Mouse (Mus musculus) ES-Bruce4 (cell line): ENCODE data around the gene Myl10. TPM values are rescaled to one million over a fixed set of nuclear protein-coding genes. Genes with fewer than 3 reads are reported as not detected.

Experiments used
- H3K27ac ChIP-seq: 2 replicates; pipeline ENCODE4 v1.5.1; 2012; ENCODE audit warnings: low read length, inconsistent platforms; ENCODE audit not compliant: insufficient read depth
- H3K27me3 ChIP-seq: 2 replicates; pipeline ENCODE4 v1.6.1; 2012; ENCODE audit warnings: mild to moderate bottlenecking, low read length, inconsistent platforms; ENCODE audit not compliant: control insufficient read depth, poor library complexity, insufficient read depth, severe bottlenecking
- H3K36me3 ChIP-seq: 2 replicates; pipeline ENCODE4 v1.6.1; 2012; ENCODE audit warnings: inconsistent platforms, mild to moderate bottlenecking, low read length, moderate library complexity; ENCODE audit not compliant: control insufficient read depth, poor library complexity, insufficient read depth, severe bottlenecking
- H3K4me1 ChIP-seq: one replicate; pipeline ENCODE4 v1.8.1; 2011; ENCODE audit warnings: low read length; ENCODE audit not compliant: control insufficient read depth, insufficient read depth
- H3K4me3 ChIP-seq: 2 replicates; pipeline ENCODE4 v1.5.1; 2011; ENCODE audit warnings: low read depth, mild to moderate bottlenecking, low read length
- H3K9ac ChIP-seq: 2 replicates; pipeline ENCODE4 v1.6.1; 2012; ENCODE audit warnings: low read depth, mild to moderate bottlenecking, inconsistent platforms; ENCODE audit not compliant: poor library complexity, severe bottlenecking
- H3K9me3 ChIP-seq: replicated peaks from 2 replicates; pipeline ENCODE4 v1.6.1; 2012; ENCODE audit warnings: mild to moderate bottlenecking, low read length, inconsistent platforms; ENCODE audit not compliant: control insufficient read depth, poor library complexity, insufficient read depth, severe bottlenecking
- CTCF ChIP-seq: IDR thresholded peaks from one replicate; pipeline ENCODE4 v1.8.1; 2011; ENCODE audit warnings: low read depth, low read length
- EP300 ChIP-seq: IDR thresholded peaks from 2 replicates; pipeline ENCODE4 v1.6.1; 2011; ENCODE audit warnings: low read depth, low read length; ENCODE audit not compliant: insufficient read depth
- POLR2A ChIP-seq: IDR thresholded peaks from one replicate; pipeline ENCODE4 v1.8.1; 2011; ENCODE audit warnings: low read length; ENCODE audit not compliant: insufficient read depth
- polyA plus RNA-seq: library from polyadenylated mRNA; stranded (reverse); fragments of >200 nt; gene quantifications from 2 replicates; pipeline ENCODE4 v1.2.4, GENCODE M21; 2011; ENCODE audit warnings: low read depth; ENCODE audit not compliant: missing spikeins, insufficient read depth, insufficient read length

Gene Myl10
- polyA plus RNA-seq, 1 experiment = not detected

DNA sequence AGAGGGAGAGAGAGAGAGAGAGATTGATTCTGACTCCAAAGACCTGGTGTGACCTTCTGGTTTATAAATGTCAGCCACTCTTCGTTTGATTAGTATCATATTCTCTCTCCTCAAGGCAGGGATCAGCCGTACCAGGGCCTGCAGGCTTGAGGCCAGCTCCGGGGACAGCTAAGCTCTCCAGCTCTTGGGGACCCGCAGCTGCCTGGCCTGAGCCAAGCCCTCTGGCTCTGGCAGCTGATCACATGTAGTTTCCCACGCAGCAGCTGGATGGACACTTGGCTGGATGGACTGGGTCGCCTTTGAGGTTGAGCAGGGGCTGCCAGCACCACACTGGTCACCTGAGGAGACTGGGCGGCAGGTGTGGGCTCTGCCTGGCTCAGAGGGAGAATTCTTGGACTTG lies 5.4 kb upstream of the Myl10 start:
- H3K9me3 ChIP-seq = no peaks in the 10 kb centered on the region
- no peak for TF ChIP-seq EP300
- TF ChIP-seq CTCF = no peak
- TF ChIP-seq POLR2A = no peak

DNA sequence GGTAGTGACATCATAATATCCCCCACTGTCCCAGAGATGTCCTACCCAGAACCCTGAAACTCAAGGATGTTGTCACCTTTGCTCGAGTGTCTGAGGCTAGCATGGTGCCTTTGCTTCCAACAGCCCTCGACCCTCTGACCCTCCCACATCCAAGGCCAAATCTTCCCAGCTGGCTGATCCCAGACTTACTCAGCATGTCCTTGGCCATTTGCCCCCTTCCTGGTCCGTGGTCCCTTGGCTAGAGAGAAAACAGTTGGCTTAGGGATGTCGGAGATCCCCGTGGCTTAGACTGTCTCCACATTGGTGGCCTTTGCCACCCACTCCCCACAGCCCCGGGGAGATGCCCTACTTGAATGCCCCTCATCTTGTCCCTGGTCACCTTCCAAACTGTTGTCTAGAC lies 4.1 kb upstream of the Myl10 start:
- TF ChIP-seq CTCF (no peak), POLR2A (no peak), EP300 (no peak)

More for the DNA sequence above, 5.4 kb upstream of the Myl10 start:
- Histone ChIP-seq H3K4me3 (no peak overlapping the region), H3K27me3 (no peaks in the 10 kb centered on the region), H3K4me1 (no peaks in the 10 kb centered on the region), H3K36me3 (no peaks in the 10 kb centered on the region), H3K27ac (no peak overlapping the region), H3K9ac (no peak overlapping the region)

DNA sequence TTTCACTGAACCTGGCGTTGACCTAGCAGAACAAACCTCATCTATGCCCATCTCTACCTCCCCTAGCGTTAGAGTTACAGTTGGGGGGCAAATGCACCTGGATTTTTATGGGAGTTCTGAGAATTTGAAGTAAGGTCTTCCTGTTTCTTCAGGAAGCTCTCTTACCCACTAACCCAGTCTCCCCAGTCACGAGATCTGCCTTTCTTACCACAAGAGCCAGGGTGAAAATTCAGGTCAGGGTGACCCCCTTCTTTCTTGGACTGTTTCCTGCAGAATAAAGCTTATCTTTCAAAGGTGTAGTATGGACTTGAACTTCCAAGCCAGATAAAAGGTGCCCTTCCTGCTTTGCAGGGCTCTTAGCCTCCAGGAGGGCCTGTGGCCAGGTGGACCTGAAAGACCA lies 1.8 kb upstream of the Myl10 start:
- no peak for TF ChIP-seq CTCF
- no peak for TF ChIP-seq EP300
- TF ChIP-seq POLR2A = no peak
- H3K4me1 ChIP-seq = no peaks in the 10 kb centered on the region
- H3K27ac ChIP-seq = no peak overlapping the region
- H3K4me3 ChIP-seq = no peak overlapping the region
- no peaks in the 10 kb centered on the region for H3K9me3 ChIP-seq
- no peak overlapping the region for H3K9ac ChIP-seq
- no peaks in the 10 kb centered on the region for H3K27me3 ChIP-seq
- no peaks in the 10 kb centered on the region for H3K36me3 ChIP-seq

More for the DNA sequence above, 4.1 kb upstream of the Myl10 start:
- Histone ChIP-seq H3K4me3 (no peak overlapping the region), H3K36me3 (no peaks in the 10 kb centered on the region), H3K27me3 (no peaks in the 10 kb centered on the region), H3K9me3 (no peaks in the 10 kb centered on the region), H3K4me1 (no peaks in the 10 kb centered on the region), H3K27ac (no peak overlapping the region), H3K9ac (no peak overlapping the region)

GRCm38 (mm10) chr5:136693418-136693817 lies 472 bp downstream of the Myl10 start:
- Histone ChIP-seq H3K27ac (no peak overlapping the region), H3K9ac (no peak overlapping the region), H3K4me1 (no peaks in the 10 kb centered on the region), H3K4me3 (no peak overlapping the region), H3K36me3 (no peaks in the 10 kb centered on the region), H3K9me3 (no peaks in the 10 kb centered on the region), H3K27me3 (no peaks in the 10 kb centered on the region)
- TF ChIP-seq EP300 (no peak), CTCF (no peak), POLR2A (no peak)

DNA sequence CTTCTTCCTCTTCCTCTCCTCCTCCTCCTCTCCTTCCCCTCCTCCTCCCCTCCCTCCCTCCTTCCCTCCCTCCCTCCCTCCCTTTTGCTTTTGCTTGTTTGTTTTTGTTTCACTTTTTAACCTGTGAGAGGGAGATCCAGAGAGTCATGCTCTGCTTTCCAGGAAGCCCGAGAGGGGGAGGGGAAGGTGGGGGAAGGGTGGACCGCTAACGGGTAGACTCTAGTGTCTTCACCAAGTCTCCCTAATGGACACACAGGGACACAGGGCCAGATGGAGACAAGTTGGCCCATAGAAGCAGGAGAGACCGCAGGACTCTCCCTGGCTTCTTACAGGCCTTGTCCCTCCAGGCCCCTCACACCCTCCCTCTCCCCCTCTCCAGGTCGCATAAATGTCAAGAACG lies 2.0 kb downstream of the Myl10 start:
- no peaks in the 10 kb centered on the region for H3K4me1 ChIP-seq
- no peak overlapping the region for H3K4me3 ChIP-seq
- no peak overlapping the region for H3K27ac ChIP-seq
- H3K27me3 ChIP-seq = no peaks in the 10 kb centered on the region
- no peaks in the 10 kb centered on the region for H3K36me3 ChIP-seq
- no peak for TF ChIP-seq CTCF
- TF ChIP-seq POLR2A = no peak
- no peak for TF ChIP-seq EP300
- no peak overlapping the region for H3K9ac ChIP-seq
- H3K9me3 ChIP-seq = no peaks in the 10 kb centered on the region

GRCm38 (mm10) chr5:136696516-136696915 lies 3.6 kb downstream of the Myl10 start:
- no peaks in the 10 kb centered on the region for H3K36me3 ChIP-seq
- H3K4me3 ChIP-seq = no peak overlapping the region
- H3K27ac ChIP-seq = no peak overlapping the region
- no peaks in the 10 kb centered on the region for H3K27me3 ChIP-seq
- no peak overlapping the region for H3K9ac ChIP-seq
- H3K9me3 ChIP-seq = no peaks in the 10 kb centered on the region
- no peak for TF ChIP-seq POLR2A
- TF ChIP-seq CTCF = no peak
- no peak for TF ChIP-seq EP300
- no peaks in the 10 kb centered on the region for H3K4me1 ChIP-seq
